Mouse (Mus musculus) midbrain, embryonic 12.5 days (tissue): ENCODE results near the gene Cdan1. TPM values are rescaled to one million over a fixed set of nuclear protein-coding genes. Genes with fewer than 3 reads are reported as not detected.

Experiments used
- ATAC-seq: fragments of 200-750 bp; cut with Nextera tagmentation; 2 replicates; pipeline ENCODE4 v1.8.0; 2017; ENCODE audit warnings: low read depth, moderate TSS enrichment, moderate library complexity; ENCODE audit not compliant: low FRiP score
- H3K27ac ChIP-seq: fragments of 300-500 bp; sonication (generic); replicated peaks from 2 replicates; pipeline ENCODE4 v1.5.1; 2016; ENCODE audit warnings: mild to moderate bottlenecking
- H3K27me3 ChIP-seq: fragments of 300-500 bp; sonication (generic); 2 replicates; pipeline ENCODE4 v1.6.1; 2016; ENCODE audit warnings: mild to moderate bottlenecking
- H3K36me3 ChIP-seq: fragments of 300-500 bp; sonication (generic); 2 replicates; pipeline ENCODE4 v1.6.1; 2016
- H3K4me1 ChIP-seq: fragments of 300-500 bp; sonication (generic); 2 replicates; pipeline ENCODE4 v1.6.1; 2016
- H3K4me2 ChIP-seq: fragments of 300-500 bp; sonication (generic); replicated peaks from 2 replicates; pipeline ENCODE4 v1.6.1; 2016; ENCODE audit warnings: mild to moderate bottlenecking, moderate library complexity
- H3K4me3 ChIP-seq: fragments of 300-500 bp; sonication (generic); 2 replicates; pipeline ENCODE4 v1.5.1; 2016; ENCODE audit warnings: mild to moderate bottlenecking
- H3K9ac ChIP-seq: fragments of 300-500 bp; sonication (generic); replicated peaks from 2 replicates; pipeline ENCODE4 v1.6.1; 2016; ENCODE audit warnings: mild to moderate bottlenecking, moderate library complexity
- H3K9me3 ChIP-seq: fragments of 300-500 bp; sonication (generic); 2 replicates; pipeline ENCODE4 v1.6.1; 2016; ENCODE audit warnings: mild to moderate bottlenecking
- WGBS: fragments of 180-500 bp; shearing (Covaris S2); methylation state at CpG from one replicate; pipeline ENCODE4 v1.1.7; 2016; 5-methylcytosine and 5-hydroxymethylcytosine counted together
- polyA plus RNA-seq: library from polyadenylated mRNA; unstranded; fragments of >200 nt; fragmentation: Nextera tagmentation; extraction: Ambion mirVana; gene quantifications from 2 replicates; pipeline ENCODE4 v1.2.1, GENCODE M21; 2016

Gene Cdan1
- polyA plus RNA-seq, 1 experiment from 2014 or later = 8.0 TPM

DNA sequence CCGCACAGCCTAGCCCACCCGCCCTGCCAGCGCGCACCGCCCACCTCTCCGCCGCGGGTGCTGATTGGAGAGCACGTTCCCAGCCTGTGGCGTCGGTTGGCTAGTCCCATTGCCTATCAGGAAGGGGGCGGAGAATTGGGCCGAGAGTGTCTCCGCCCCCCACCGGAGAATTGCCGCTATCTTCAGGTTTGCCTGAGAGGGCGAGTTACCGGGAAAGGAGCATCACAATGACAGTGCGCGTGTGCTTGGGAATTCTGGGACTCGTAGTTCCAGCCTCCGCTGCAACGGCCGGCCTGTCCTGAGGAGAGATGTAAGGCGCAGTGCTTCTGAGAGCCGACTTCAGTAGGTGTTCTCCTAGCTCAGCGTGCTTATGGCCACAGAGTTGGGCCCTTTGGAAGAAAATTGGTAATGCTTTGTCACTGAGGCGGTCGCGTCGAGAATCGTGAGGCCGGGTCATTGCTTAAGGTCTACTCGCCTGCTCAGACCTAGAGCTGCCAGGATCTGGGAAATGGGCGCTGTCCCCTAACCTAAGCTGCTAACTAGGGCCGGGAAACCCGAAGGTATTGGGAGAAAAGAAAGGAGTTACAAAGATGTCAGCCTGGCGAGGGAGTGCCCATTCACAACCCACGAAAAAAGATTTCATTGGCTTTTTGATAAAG is 625 bp upstream of the Cdan1 start, which contains the start of gene Ttbk2:
Gene Ttbk2, minus strand, starts transcription at position 181 of the 659 bp plus-strand sequence.
- Histone ChIP-seq H3K36me3 (no peaks in the 10 kb centered on the region), H3K9ac (peak within 1 kb of the TSS; percentile 88), H3K4me3 (peak within 1 kb of the TSS; percentile 95), H3K27ac (peak within 1 kb of the TSS; percentile 90), H3K27me3 (no peaks in the 10 kb centered on the region), H3K4me1 (peaks cover 13% of the 10 kb centered on the region; the same call in 1 of the 2 replicates), H3K4me2 (peak within 1 kb of the TSS; percentile 79), H3K9me3 (no peaks in the 10 kb centered on the region)
- under 1% methylated on average over 37 of the region's 39 CpGs for WGBS
- peak; percentile 100 for ATAC-seq

GRCm38 (mm10) chr2:120845280-120845679 is 4.6 kb downstream of the Cdan1 start:
- no peaks in the 10 kb centered on the region for H3K36me3 ChIP-seq
- H3K4me2 ChIP-seq = no peak overlapping the region
- H3K4me1 ChIP-seq = peaks cover 10% of the 10 kb centered on the region; the same call in 1 of the 2 replicates
- no peak overlapping the region for H3K4me3 ChIP-seq
- no peak for ATAC-seq
- H3K27ac ChIP-seq = no peak overlapping the region
- no peak overlapping the region for H3K9ac ChIP-seq
- H3K9me3 ChIP-seq = no peaks in the 10 kb centered on the region
- 93% methylated on average over 1 of the region's 1 CpGs for WGBS
- no peaks in the 10 kb centered on the region for H3K27me3 ChIP-seq

DNA sequence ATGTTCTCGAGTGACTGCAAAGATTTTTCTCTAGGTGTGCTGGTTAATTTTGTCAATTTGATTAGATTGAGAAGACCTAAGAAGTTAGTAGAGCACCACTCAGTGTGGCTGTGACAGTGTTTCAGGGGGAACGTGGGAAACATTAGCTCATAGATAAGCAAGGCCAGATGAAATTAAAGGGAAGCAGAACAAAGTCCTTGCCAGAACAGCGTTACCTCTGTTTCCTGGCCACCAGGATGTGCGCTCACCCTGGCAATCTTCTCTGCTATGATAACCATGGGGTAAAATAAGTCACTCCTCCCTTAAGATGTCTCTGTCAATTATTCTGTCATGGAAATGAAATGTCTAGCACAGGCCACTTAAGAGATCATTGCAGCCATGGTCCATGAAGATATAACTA is 5.9 kb downstream of the Cdan1 start:
- Histone ChIP-seq H3K27ac (no peak overlapping the region), H3K9me3 (no peaks in the 10 kb centered on the region), H3K36me3 (no peaks in the 10 kb centered on the region), H3K4me3 (no peak overlapping the region), H3K9ac (no peak overlapping the region), H3K4me1 (peaks cover 6% of the 10 kb centered on the region; the same call in 1 of the 2 replicates), H3K27me3 (no peaks in the 10 kb centered on the region), H3K4me2 (no peak overlapping the region)
- 83% methylated on average over 4 of the region's 4 CpGs for WGBS
- no peak for ATAC-seq

- no peak overlapping the region for H3K4me3 ChIP-seq
- no peaks in the 10 kb centered on the region for H3K27me3 ChIP-seq
- ATAC-seq = no peak
Observed at GRCm38 (mm10) chr2:120841211-120841610, 8.7 kb downstream of the Cdan1 start.

GRCm38 (mm10) chr2:120835167-120835566 is 14.8 kb downstream of the Cdan1 start:
- Histone ChIP-seq H3K27me3 (no peaks in the 10 kb centered on the region), H3K9me3 (peaks cover 17% of the 10 kb centered on the region), H3K4me1 (no peaks in the 10 kb centered on the region), H3K9ac (no peak overlapping the region), H3K4me2 (no peak overlapping the region), H3K27ac (no peak overlapping the region), H3K4me3 (no peak overlapping the region), H3K36me3 (peaks cover 9% of the 10 kb centered on the region; the same call in 1 of the 2 replicates)
- WGBS = 93% methylated on average over 4 of the region's 4 CpGs
- ATAC-seq = no peak

More at GRCm38 (mm10) chr2:120841211-120841610, 8.7 kb downstream of the Cdan1 start:
- H3K4me1 ChIP-seq = no peaks in the 10 kb centered on the region
- H3K27ac ChIP-seq = no peak overlapping the region
- H3K36me3 ChIP-seq = peaks cover 5% of the 10 kb centered on the region; the same call in 1 of the 2 replicates
- H3K9me3 ChIP-seq = peaks cover 10% of the 10 kb centered on the region
- no peak overlapping the region for H3K9ac ChIP-seq
- WGBS = 81% methylated on average over 1 of the region's 1 CpGs
- no peak overlapping the region for H3K4me2 ChIP-seq

- no peak overlapping the region for H3K9ac ChIP-seq
- no peak overlapping the region for H3K4me3 ChIP-seq
- no peak overlapping the region for H3K4me2 ChIP-seq
Observed at GRCm38 (mm10) chr2:120826936-120827638, 22.8 kb downstream of the Cdan1 start.

GRCm38 (mm10) chr2:120770265-120770935 is 79.5 kb downstream of the Cdan1 start:
- H3K27ac ChIP-seq = no peak overlapping the region
- 95% methylated on average over 2 of the region's 2 CpGs for WGBS
- no peaks in the 10 kb centered on the region for H3K27me3 ChIP-seq
- H3K4me2 ChIP-seq = no peak overlapping the region
- no peak overlapping the region for H3K4me3 ChIP-seq
- peaks cover 39% of the 10 kb centered on the region for H3K36me3 ChIP-seq
- no peaks in the 10 kb centered on the region for H3K4me1 ChIP-seq
- no peak for ATAC-seq
- H3K9me3 ChIP-seq = no peaks in the 10 kb centered on the region
- H3K9ac ChIP-seq = no peak overlapping the region

More at GRCm38 (mm10) chr2:120826936-120827638, 22.8 kb downstream of the Cdan1 start:
- Histone ChIP-seq H3K9me3 (no peaks in the 10 kb centered on the region), H3K36me3 (0 out of 2 replicates have a peak, but pooled peaks cover 5% of the 10 kb centered on the region), H3K27ac (no peak overlapping the region), H3K27me3 (no peaks in the 10 kb centered on the region), H3K4me1 (no peaks in the 10 kb centered on the region)
- ATAC-seq = no peak
- 51% methylated on average over 1 of the region's 1 CpGs for WGBS

DNA sequence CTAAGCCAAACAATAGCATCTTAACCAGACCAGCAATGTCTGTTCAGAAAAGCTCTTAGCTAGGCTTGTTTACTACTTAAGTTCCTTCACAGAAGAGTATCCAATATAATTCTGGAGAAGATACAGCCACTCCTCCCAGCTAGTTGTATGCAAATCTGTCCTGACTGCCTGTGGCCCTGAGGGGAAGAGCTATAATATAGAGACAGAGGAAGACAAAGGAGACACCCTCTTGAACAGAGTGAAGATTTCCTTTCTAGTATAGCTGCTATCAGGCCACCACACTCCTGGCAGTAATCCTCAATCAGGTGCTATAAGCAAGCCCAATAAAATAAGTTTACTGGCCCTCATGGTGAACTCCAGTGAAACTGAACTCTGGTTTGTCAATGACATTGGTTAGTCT is 88.0 kb downstream of the Cdan1 start:
- Histone ChIP-seq H3K36me3 (peaks cover 23% of the 10 kb centered on the region), H3K27ac (no peak overlapping the region), H3K27me3 (no peaks in the 10 kb centered on the region), H3K4me1 (no peaks in the 10 kb centered on the region), H3K9me3 (no peaks in the 10 kb centered on the region), H3K9ac (no peak overlapping the region), H3K4me3 (no peak overlapping the region), H3K4me2 (no peak overlapping the region)
- no peak for ATAC-seq

DNA sequence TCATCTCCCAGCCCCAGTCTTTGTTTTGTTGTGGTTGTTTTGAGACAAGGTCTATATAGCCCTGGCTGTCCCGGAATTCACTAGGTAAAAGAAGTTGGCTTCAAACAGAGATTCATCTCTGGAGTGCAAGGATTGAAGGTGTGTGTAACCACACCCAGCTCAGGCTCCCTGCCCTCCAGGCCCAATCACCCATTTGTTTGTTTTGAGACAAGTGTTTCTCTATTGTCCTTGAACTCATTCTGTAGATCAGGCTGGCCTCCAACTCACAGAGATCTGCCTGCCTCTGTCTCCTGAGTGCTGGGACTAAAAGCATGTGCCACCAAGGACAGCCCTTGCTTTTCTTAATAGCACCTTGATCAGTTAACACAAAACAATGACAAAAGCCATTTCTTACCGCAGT is 101.9 kb downstream of the Cdan1 start:
- no peaks in the 10 kb centered on the region for H3K4me1 ChIP-seq
- no peak overlapping the region for H3K4me2 ChIP-seq
- H3K27me3 ChIP-seq = no peaks in the 10 kb centered on the region
- H3K4me3 ChIP-seq = no peak overlapping the region
- no peak for ATAC-seq
- no peak overlapping the region for H3K27ac ChIP-seq
- WGBS = 89% methylated on average over 2 of the region's 2 CpGs
- H3K9me3 ChIP-seq = no peaks in the 10 kb centered on the region
- no peak overlapping the region for H3K9ac ChIP-seq
- peaks cover 61% of the 10 kb centered on the region for H3K36me3 ChIP-seq

DNA sequence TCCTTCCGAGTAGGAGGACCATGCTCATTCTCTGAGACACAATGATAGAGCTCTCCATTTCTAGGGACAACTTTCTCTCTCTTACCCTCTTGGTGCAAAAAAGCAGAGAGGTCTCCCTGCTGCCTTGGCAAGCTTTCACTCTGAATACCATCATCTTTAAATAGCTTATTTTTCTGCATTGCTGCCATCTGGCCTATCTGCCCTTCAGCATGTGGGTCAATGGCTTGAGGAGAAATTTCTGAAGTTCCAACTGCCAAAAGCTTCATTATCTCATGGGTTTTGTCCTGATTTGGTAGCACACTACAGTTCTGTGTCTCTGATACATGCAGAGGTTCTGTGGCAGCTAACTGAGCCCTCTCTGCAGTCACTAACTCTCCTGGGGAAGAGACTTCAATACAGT is 104.4 kb downstream of the Cdan1 start:
- WGBS = 92% methylated on average over 1 of the region's 1 CpGs
- no peak for ATAC-seq
- no peak overlapping the region for H3K4me2 ChIP-seq

DNA sequence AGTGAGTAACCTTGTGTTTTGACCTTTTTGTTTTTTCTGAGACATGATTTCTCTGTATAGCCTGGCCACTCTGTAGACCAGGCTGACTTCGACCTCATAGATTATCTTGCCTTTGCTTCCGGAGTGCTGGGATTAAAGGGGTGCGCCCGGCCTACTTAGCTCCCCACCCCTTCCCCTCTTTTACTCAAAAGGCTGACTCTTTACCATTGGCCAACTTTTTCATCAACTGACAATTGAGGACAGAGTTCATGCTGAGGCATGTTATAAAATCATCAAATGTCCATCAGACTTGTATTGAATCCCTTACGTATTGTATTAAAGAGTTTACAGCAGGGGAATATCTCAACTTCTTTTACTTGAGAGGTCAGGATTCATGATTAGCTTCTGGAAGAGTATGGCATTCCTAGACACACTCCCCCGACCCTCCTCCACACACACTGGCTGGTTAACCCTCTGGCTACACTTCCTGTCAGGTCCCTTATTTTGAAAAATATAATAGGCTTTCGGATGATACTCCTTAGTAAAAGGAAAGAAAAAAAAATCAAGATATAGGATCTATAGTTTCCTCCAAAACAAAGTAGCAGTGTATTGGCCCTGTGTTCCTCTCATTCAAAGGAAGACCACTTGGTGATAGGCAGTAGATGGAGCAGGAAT is 117.9 kb downstream of the Cdan1 start:
- Histone ChIP-seq H3K9ac (peak overlapping the region; percentile 98; the same call in 1 of the 2 replicates), H3K4me3 (peak overlapping the region; percentile 98), H3K36me3 (peaks cover 17% of the 10 kb centered on the region), H3K27me3 (no peaks in the 10 kb centered on the region), H3K4me1 (peaks cover 20% of the 10 kb centered on the region), H3K9me3 (no peaks in the 10 kb centered on the region), H3K4me2 (peak overlapping the region; percentile 95), H3K27ac (peak overlapping the region; percentile 90)
- WGBS = 30% methylated on average over 7 of the region's 7 CpGs
- ATAC-seq = no peak

More for the DNA sequence above, 104.4 kb downstream of the Cdan1 start:
- H3K4me3 ChIP-seq = no peak overlapping the region
- no peak overlapping the region for H3K9ac ChIP-seq
- no peak overlapping the region for H3K27ac ChIP-seq
- no peaks in the 10 kb centered on the region for H3K9me3 ChIP-seq
- H3K36me3 ChIP-seq = peaks cover 53% of the 10 kb centered on the region
- H3K4me1 ChIP-seq = no peaks in the 10 kb centered on the region
- no peaks in the 10 kb centered on the region for H3K27me3 ChIP-seq
